Mouse (Mus musculus) liver, adult 2 months (tissue): ENCODE results near the gene Fam69a.

Source experiments
- CTCF ChIP-seq: fragments of 200-500 bp; IDR thresholded peaks from 2 replicates; pipeline ENCODE4 v1.5.1; 2011; ENCODE audit warnings: low read depth, low read length, control low read depth
- POLR2A ChIP-seq: fragments of 200-500 bp; IDR thresholded peaks from 2 replicates; pipeline ENCODE4 v1.6.1; 2011; ENCODE audit warnings: low read length, control low read depth; ENCODE audit not compliant: insufficient read depth; ENCODE audit errors: extremely low read depth

DNA sequence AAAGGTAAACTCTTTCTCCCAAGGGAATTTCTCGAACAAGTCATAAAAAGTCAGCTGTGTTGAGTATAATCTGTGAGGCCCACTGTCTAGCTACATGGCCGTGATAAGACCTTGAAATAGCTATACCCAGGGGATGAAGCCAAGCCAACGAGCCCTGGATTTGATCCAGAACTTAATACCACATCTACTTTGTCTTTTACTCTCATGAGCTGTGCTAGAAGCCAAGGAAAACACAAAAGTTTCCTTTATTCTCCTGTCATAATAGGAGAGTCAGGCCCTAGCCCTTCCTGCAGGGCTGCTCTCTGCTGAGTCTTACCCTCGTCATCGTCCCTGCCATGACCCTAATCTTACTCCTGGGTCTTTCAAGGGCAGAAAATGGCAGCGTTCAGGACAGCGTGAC is 28.5 kb upstream of the Fam69a start:
- TF ChIP-seq CTCF (no peak), POLR2A (no peak)
